Mouse (Mus musculus) embryonic stem cell, embryonic (primary cell): Measurements from ENCODE around the gene Irak2.

Experiments used
- CTCF ChIA-PET, 4 experiments: fragments of 300-600 bp in 2 of 4; fragments of 350-600 bp in 2 of 4; sonication (Branson Sonifier 250); formaldehyde crosslinking; loops; one replicate each; lab custom pipeline; 2022; ENCODE audit warnings: inconsistent platforms in 2 of 4; lab: Charles Lee
- POLR2A ChIA-PET, 4 experiments: fragments of 300-600 bp in 2 of 4; fragments of 350-600 bp in 2 of 4; sonication (Branson Sonifier 250); formaldehyde crosslinking; loops; one replicate each; lab custom pipeline; 2022; ENCODE audit warnings: antibody characterized with exemption in 4 of 4, inconsistent platforms in 1 of 4; lab: Charles Lee

The Irak2 gene

DNA sequence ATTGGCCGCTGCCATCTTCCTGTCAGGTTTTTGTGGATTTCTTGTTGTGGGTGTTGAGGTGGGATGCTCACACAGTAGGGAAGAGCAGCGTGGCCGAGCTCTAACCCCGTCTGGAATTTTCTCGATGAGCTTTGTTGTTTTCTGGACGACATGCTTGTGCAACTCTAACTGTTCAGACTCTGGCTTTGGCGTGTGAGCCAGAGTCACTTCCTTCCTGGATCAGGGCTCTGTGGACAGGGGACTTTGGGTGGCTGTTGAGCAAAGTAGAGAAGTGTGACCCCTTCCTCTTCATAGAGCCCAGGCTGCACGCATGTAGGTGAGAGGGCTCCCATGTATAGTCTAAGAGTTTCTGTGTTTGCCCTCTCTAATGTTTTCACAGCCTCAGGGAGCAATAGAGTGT, 15.8 kb downstream of the Irak2 start:
- POLR2A ChIA-PET = interaction anchor here (0.5 to 1.9 kb wide), 13 partner anchors 9 to 57 kb away, joined by 3 to 9 read pairs (median 3); partner anchors contain the start of gene Irak2 (in 3 of the 4)
- CTCF ChIA-PET = interaction anchor here in 3 of 4 experiments (0.7 to 2.3 kb wide), 5 partner anchors 9 to 25 kb away, joined by 3 to 9 read pairs (median 4); partner anchors contain the start of gene Irak2 (in 3 of the 3)

DNA sequence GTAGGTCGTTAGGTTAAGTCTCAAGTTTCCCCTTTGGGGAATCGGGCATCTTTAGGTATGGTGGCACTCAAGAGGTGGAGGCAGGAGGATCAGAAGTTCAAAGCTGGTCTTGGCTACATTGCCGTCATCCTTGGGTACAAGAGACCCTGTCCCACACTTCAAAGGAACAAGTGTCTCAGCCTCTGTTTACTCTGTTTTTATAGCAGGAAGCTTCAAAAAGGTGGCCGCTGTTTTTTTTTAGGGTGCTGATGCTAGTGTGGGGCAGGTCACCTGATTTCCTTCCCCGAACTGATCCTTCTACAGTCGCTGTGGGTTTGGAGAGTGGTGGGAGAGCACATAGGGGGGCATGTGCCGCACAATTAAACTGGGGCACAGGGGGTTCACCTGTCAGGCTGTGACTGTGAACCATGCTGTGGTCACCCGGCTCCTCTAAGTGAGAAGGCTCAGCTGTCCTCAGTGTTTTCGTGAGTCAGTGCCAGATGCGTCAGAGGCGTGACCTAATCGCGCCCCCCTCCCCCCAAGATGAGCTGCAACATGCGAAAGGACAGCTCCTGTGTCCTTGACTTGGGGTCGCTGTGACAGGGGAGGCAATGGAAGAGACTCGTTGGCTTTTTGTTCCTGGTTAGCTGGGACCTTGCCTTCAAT, 16.6 kb downstream of the Irak2 start:
- ChIA-PET POLR2A (interaction anchor here in 3 of 4 experiments (0.5 to 1.9 kb wide), 16 partner anchors 8 to 607 kb away, joined by 3 to 9 read pairs (median 3); partner anchors contain the start of genes Irak2 (in 2 of the 3) and Tatdn2 (in 1 of the 3)), CTCF (interaction anchor here (0.5 to 2.3 kb wide), 6 partner anchors 8 to 17 kb away, joined by 3 to 9 read pairs (median 5); partner anchors contain the start of gene Irak2 (in 3 of the 4))

- CTCF ChIA-PET = interaction anchor here in 3 of 4 experiments (0.6 to 2.3 kb wide), 4 partner anchors 10 to 17 kb away, joined by 4 to 9 read pairs (median 6); partner anchors contain the start of gene Irak2 (in 2 of the 3)
- POLR2A ChIA-PET = interaction anchor here in 3 of 4 experiments (0.6 to 1.9 kb wide), 9 partner anchors 11 to 607 kb away, joined by 3 to 7 read pairs (median 4); partner anchors contain the start of genes Irak2 (in 2 of the 3) and Tatdn2 (in 1 of the 3)
Measured at GRCm38 (mm10) chr6:113655475-113655874, 17.2 kb downstream of the Irak2 start.

DNA sequence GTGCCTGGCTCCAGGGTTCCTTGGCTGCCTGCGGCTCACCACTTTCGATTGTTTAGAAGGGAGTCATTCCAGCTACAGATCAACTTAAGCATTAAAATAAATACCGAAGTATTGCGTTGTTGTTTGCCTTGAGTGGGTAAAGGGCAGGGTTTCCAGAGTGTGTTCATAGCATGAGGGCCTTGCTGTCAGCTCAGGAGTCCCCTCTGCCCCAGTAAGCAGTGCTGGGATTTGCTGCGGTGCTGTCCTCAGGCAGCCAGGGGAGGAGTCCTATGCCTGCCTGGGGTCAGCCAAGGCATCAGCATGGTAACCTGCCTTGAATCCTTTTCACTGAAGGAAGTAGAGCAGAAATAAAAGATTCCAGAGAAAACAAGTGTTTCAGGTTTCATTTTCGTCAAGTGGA, 18.6 kb downstream of the Irak2 start:
- ChIA-PET POLR2A (interaction anchor here in 2 of 4 experiments (1.1 to 1.3 kb wide), 3 partner anchors 19 to 47 kb away, joined by 3 to 5 read pairs (median 4); partner anchors contain the start of gene Irak2 (in 1 of the 2)), CTCF (interaction anchor here in 1 of 4 experiments (1.2 kb wide), 1 partner anchor 18 kb away, joined by 4 read pairs; the partner anchor contains the start of gene Irak2)

- CTCF ChIA-PET = interaction anchor here in 2 of 4 experiments (1.0 to 1.4 kb wide), 3 partner anchors 17 to 23 kb away, joined by 3 to 6 read pairs (median 4); partner anchors contain the start of gene Irak2 (in 2 of the 2)
- POLR2A ChIA-PET = interaction anchor here in 3 of 4 experiments (0.7 to 1.8 kb wide), 10 partner anchors 8 to 41 kb away, joined by 3 to 5 read pairs (median 3); partner anchors contain the start of gene Tatdn2 (in 2 of the 3)
Measured at GRCm38 (mm10) chr6:113658226-113658625, 20.0 kb downstream of the Irak2 start.

DNA sequence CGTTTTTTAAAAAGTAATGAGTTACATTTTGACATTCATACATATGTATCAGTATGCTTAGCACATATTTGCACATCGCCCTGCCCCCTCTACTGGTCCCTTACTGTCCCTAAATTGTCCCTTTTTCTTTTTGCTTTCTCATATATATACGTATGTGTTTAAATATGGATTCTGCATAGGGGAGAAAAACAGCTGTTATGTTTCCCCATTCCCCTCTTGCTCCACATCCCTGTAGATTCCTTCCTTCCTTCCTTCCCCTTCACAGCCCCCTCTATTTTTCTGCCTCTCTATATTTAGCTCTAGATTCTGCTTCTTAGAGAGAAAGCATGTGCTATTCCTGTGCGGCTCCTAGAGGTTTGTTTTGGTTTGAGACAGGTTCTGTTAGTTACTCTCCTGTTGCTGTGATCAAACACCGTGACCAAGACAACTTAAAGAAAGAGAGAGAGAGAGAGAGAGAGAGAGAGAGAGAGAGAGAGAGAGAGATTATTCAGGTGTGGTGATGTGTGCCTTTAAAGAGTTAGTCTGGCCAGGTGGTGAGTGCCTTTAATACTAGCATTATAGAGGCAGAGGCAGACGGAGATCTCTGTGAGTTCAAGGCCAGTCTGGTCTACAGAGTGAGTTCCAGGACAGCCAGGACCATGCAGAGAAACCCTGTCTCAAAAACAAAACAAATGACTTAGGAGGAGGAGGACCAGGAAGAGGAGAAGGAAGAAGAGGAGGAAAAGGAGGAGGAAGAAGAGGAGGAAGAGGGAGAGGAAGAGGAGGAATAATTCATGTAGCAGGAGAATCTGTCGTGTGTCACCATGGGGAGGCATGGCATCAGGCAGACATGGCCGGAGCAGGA, 21.6 kb downstream of the Irak2 start:
- POLR2A ChIA-PET = interaction anchor here in 3 of 4 experiments (0.5 to 2.9 kb wide), 27 partner anchors 8 to 356 kb away, joined by 3 to 19 read pairs (median 7); partner anchors contain the start of genes Irak2 (in 2 of the 3), Tatdn2 (in 2 of the 3) and Sec13 (in 1 of the 3)
- CTCF ChIA-PET = interaction anchor here (0.9 to 2.4 kb wide), 8 partner anchors 14 to 37 kb away, joined by 3 to 16 read pairs (median 3); partner anchors contain the start of genes Irak2 (in 3 of the 4) and Tatdn2 (in 1 of the 4)

DNA sequence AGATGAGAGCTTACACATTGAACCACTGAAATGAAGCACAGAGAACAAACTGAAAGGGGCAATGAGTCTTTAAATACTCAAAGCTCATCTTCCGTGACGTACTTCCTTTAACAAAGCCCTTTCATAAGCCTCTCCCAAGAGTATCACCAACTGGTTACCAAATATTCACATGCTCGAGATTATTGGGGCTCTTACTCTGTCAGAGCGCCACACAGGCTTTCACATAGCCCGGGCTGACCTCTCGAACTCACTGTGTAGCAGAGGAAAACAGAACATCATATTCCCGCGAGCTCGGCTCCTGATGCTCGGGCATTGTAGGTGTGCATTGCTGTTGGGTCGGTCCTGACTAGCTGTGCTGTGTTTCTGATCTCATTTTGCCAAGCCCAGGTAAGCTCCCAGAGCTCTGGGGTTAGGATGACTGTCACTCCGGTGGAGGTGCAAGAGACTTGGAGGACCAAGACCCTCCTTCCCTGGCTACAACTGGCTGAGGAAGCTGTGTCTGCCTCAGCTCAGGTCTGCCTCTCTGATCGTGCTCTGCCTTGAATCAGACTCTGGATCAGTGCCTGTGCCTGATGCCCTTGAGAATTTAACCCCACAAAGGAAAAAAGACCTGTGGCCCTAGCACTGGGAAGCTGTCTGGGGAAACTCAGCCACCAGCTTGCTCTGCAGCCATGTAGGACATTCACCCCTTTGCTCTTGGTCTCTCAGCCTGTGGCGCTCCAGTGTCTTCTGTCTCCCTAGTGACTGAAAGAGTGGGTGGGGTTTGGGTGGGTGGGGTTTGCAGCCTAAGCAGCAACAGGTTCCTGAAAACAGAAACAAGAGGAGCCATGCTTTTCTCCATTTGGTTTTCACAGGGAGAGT, 22.5 kb downstream of the Irak2 start:
- POLR2A ChIA-PET = interaction anchor here (0.6 to 2.9 kb wide), 45 partner anchors 9 to 585 kb away, joined by 3 to 19 read pairs (median 5); partner anchors contain the start of genes Irak2 (in 3 of the 4), Tatdn2 (in 2 of the 4), Brk1 (in 1 of the 4) and Brpf1 (in 1 of the 4)

DNA sequence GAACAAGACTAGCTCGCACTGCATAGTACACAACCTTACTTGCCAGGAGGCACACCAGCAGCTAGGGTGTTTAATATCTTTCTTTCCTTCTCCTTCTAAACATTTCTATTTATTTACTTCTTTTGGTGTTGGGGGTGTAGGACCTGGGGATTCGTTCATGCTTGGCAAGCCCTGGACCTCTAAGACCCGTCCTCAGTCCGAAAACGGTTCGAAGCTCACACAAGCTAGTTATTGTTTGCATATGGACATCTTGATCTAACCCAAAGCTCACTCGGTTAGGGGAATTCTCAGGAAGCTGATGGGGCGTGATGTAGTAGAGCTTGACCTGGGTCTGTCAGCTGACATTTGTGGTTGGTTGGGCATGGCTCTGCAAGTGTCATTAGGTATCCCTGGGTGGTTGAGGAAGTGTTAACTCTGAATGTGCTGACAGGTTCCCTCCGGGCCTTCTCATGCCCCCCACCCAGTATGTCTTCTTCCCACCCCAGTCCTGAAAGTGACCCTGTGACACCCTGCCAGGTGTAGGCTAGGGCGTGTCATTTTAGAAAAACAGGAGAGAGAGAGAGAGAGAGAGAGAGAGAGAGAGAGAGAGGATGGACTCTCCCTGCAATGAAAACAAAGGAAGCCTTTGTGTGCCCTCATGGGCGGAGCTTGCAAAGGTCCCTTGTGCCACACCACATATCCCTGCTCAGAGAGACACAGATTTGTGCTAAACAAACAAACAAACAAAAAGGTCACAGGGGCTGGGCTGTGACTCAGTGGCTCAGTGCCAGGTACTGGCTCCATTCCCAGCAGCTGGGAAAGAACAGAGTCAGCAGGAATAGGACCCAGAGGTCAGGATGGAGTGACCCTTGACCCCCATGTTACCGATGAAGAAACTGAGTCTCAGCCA, 23.3 kb downstream of the Irak2 start:
- ChIA-PET CTCF (interaction anchor here (0.5 to 2.4 kb wide), 19 partner anchors 9 to 238 kb away, joined by 3 to 16 read pairs (median 3); partner anchors contain the start of gene Irak2 (in 3 of the 4)), POLR2A (interaction anchor here (0.6 to 2.9 kb wide), 45 partner anchors 9 to 616 kb away, joined by 3 to 19 read pairs (median 5); partner anchors contain the start of genes Irak2 (in 3 of the 4), Tatdn2 (in 2 of the 4), Brk1 (in 1 of the 4) and Brpf1 (in 1 of the 4))

More for the DNA sequence above, 22.5 kb downstream of the Irak2 start:
- CTCF ChIA-PET = interaction anchor here in 3 of 4 experiments (0.5 to 2.4 kb wide), 16 partner anchors 10 to 237 kb away, joined by 3 to 16 read pairs (median 3); partner anchors contain the start of genes Irak2 (in 3 of the 3) and Tatdn2 (in 1 of the 3)

DNA sequence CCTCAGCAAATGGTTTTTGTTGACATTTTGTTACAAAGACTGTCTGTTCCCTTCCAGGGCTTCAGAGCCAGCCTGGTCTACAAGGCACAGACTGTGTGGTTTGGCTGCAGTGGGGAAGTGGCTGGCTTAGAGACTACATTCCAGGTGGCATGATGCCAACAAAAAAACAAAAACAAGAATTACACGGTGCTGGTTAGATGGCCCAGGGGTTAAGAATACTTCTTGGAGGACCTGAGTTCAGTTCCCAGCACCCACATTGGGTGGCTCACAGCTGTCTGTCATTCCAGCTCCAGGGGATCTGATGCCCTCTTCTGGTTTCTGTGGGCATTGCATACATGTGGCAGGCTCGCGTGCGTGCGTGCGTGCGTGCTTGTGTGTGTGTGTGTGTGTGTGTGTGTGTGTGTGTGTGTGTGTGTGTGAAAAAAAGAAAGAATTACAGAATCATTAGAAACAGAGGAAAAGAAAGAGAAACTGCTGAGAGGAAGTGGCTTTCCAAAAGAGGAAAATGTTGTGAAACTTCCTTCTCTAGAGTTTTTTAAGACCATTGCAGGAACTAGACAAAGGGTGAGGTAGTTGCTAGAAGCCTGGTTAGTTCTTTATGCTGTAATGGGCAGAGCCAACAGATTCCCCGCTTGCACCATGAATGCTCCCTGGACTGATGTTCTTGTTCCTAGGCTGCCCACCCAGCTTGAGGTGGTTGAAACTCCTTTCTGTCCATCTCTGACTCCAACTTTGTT, 24.9 kb downstream of the Irak2 start:
- ChIA-PET CTCF (interaction anchor here (0.6 to 2.2 kb wide), 15 partner anchors 8 to 812 kb away, joined by 3 to 11 read pairs (median 4); partner anchors contain the start of genes Irak2 (in 2 of the 4) and Tatdn2 (in 1 of the 4)), POLR2A (interaction anchor here in 2 of 4 experiments (1.0 to 2.9 kb wide), 3 partner anchors 9 to 25 kb away, joined by 4 to 19 read pairs (median 6); partner anchors contain the start of gene Irak2 (in 1 of the 2))

- ChIA-PET CTCF (interaction anchor here in 2 of 4 experiments (0.6 to 1.7 kb wide), 3 partner anchors 9 to 295 kb away, joined by 3 to 6 read pairs (median 5); partner anchors contain the start of gene Irak2 (in 1 of the 2)), POLR2A (interaction anchor here in 3 of 4 experiments (0.6 to 1.1 kb wide), 3 partner anchors 10 to 32 kb away, joined by 3 read pairs; partner anchors contain the start of gene Tatdn2 (in 1 of the 3))
Measured at GRCm38 (mm10) chr6:113664305-113664704, 26.0 kb downstream of the Irak2 start.

DNA sequence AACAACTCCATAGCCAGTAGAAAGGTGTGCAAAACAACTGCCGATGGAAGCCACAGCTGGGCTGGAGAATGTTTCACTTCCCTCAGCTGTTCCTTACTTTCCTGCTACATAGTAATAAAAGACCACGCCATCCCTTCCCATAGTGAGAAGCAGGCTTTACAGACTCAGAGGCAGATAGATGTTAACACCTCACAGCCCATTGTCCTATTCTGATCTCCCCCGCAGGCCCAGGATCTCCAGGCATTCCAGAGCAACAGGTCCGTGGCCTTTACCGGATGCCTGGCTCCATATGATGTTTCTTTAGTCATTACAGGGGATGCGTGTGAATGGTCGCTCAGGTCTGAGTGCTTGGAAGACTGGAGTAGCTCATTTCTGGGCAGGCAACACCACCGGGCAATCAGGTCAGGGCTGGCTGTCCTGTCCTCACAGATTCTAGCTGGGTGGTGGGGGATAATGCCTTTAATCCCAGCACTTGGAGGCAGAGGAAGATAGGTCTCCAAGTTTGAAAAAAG, 29.4 kb downstream of the Irak2 start:
- ChIA-PET CTCF (interaction anchor here in 3 of 4 experiments (0.6 to 1.3 kb wide), 4 partner anchors 23 to 29 kb away, joined by 3 to 8 read pairs (median 3); partner anchors contain the start of gene Irak2 (in 3 of the 3)), POLR2A (interaction anchor here in 2 of 4 experiments (0.6 to 2.6 kb wide), 11 partner anchors 8 to 429 kb away, joined by 3 to 10 read pairs (median 4); partner anchors contain the start of genes Atp2b2 (in 1 of the 2) and Tatdn2 (in 1 of the 2))

- ChIA-PET CTCF (interaction anchor here in 2 of 4 experiments (1.1 to 1.3 kb wide), 2 partner anchors 30 kb away, joined by 3 to 8 read pairs; partner anchors contain the start of gene Irak2 (in 2 of the 2)), POLR2A (interaction anchor here in 2 of 4 experiments (0.7 to 2.6 kb wide), 8 partner anchors 7 to 374 kb away, joined by 3 to 10 read pairs (median 4); partner anchors contain the start of genes Atp2b2 (in 1 of the 2) and Tatdn2 (in 1 of the 2))
Measured at GRCm38 (mm10) chr6:113668287-113669154, 30.3 kb downstream of the Irak2 start.

- POLR2A ChIA-PET = interaction anchor here in 3 of 4 experiments (0.6 to 2.4 kb wide), 6 partner anchors 9 to 70 kb away, joined by 3 to 16 read pairs (median 6); partner anchors contain the start of genes Fancd2os (in 1 of the 3) and Irak2 (in 1 of the 3)
- CTCF ChIA-PET = no interaction called here
Measured at GRCm38 (mm10) chr6:113669821-113670220, 31.6 kb downstream of the Irak2 start.
